Mouse (Mus musculus): ENCODE results near the gene Zfp512b. TPM values are rescaled to one million over a fixed set of nuclear protein-coding genes. Genes with fewer than 3 reads are reported as not detected.

Zfp512b gene
- total RNA-seq, 2 experiments from 2014 or later = 82.8 to 114 TPM

Small RNAs within 50 kb of the gene (microRNA-seq; reads per million reads assigned to microRNA genes)
- gene Mir7006 = 0 to 0.92 reads per million in 2 experiments

Other genes with a start within 250 kb of the Zfp512b start
- 10 to 100 TPM; 64.9 to 73.6 TPM for gene Zgpat, start 227.9 kb downstream of the Zfp512b start, total RNA-seq (2021)
- gene Arfrp1, start 227.4 kb downstream of the Zfp512b start, total RNA-seq (2021) = 10 to 100 TPM; 41.0 to 47.0 TPM
- 10 to 100 TPM; 36.1 to 42.0 TPM for gene Lime1, start 212.7 kb downstream of the Zfp512b start, total RNA-seq (2021)
- 1 to 10 TPM; 6.7 to 7.3 TPM for gene Zbtb46, start 133.4 kb downstream of the Zfp512b start, total RNA-seq (2021)
- gene Abhd16b, start 99.6 kb downstream of the Zfp512b start, total RNA-seq (2021) = not detected
- 10 to 100 TPM; 75.4 to 79.1 TPM for gene Tpd52l2, start 95.7 kb downstream of the Zfp512b start, total RNA-seq (2021)
- gene Dnajc5, start 72.3 kb downstream of the Zfp512b start, total RNA-seq (2021) = 100 to 1,000 TPM; 272 to 281 TPM
- gene Uckl1, start 7.9 kb downstream of the Zfp512b start, total RNA-seq (2021) = 10 to 100 TPM; 53.3 to 73.1 TPM
- 10 to 100 TPM; 57.9 to 58.8 TPM for gene Prpf6, start 935 bp downstream of the Zfp512b start, total RNA-seq (2021)
- gene Samd10, start 6.4 kb upstream of the Zfp512b start, total RNA-seq (2021) = 10 to 100 TPM; 11.7 to 14.2 TPM
- 1 to 10 TPM in 1 of 2 experiments, under 1 TPM in 1; 0.49 to 1.0 TPM for gene Gm29797, start 64.2 kb upstream of the Zfp512b start, total RNA-seq (2021)
- 10 to 100 TPM; 10.6 to 14.8 TPM for gene Sox18, start 78.8 kb upstream of the Zfp512b start, total RNA-seq (2021)
- gene Tcea2, start 87.5 kb upstream of the Zfp512b start, total RNA-seq (2021) = 10 to 100 TPM; 53.7 to 65.7 TPM
- 10 to 100 TPM; 32.2 to 39.5 TPM for gene Rgs19, start 101.2 kb upstream of the Zfp512b start, total RNA-seq (2021)
- not detected for gene Lkaaear1, start 105.6 kb upstream of the Zfp512b start, total RNA-seq (2021)
- 10 to 100 TPM; 44.6 to 52.6 TPM for gene Oprl1, start 122.2 kb upstream of the Zfp512b start, total RNA-seq (2021)
- 10 to 100 TPM; 26.4 to 34.5 TPM for gene Myt1, start 170.5 kb upstream of the Zfp512b start, total RNA-seq (2021)
- gene Pcmtd2, start 245.1 kb upstream of the Zfp512b start, total RNA-seq (2021) = 10 to 100 TPM; 84.9 to 86.9 TPM